Mouse (Mus musculus): ENCODE measurements around the gene Bmp5. TPM values are rescaled to one million over a fixed set of nuclear protein-coding genes. Genes with fewer than 3 reads are reported as not detected.

The Bmp5 gene
- 5.1 TPM for polyA plus RNA-seq (2014; fragmentation: Illumina TruSeq; extraction: RNeasy Lipid Tissue Mini Kit (QIAGEN cat#74804); ENCODE audit: low read depth, low replicate concordance)

GRCm38 (mm10) chr9:75775129-75775845 is at the start of gene Bmp5:
TSS of gene Bmp5 (plus strand) at chr9:75775364.

Other genes starting within 250 kb of the Bmp5 start
- 109 TPM for gene Tmod3, start 215.7 kb upstream of the Bmp5 start, polyA plus RNA-seq (2014; fragmentation: Illumina TruSeq; extraction: RNeasy Lipid Tissue Mini Kit (QIAGEN cat#74804); ENCODE audit: low read depth, low replicate concordance)
- 16.3 TPM for gene Tmod2, start 164.0 kb upstream of the Bmp5 start, polyA plus RNA-seq (2014; fragmentation: Illumina TruSeq; extraction: RNeasy Lipid Tissue Mini Kit (QIAGEN cat#74804); ENCODE audit: low read depth, low replicate concordance)
- 18.7 TPM for gene Lysmd2, start 149.6 kb upstream of the Bmp5 start, polyA plus RNA-seq (2014; fragmentation: Illumina TruSeq; extraction: RNeasy Lipid Tissue Mini Kit (QIAGEN cat#74804); ENCODE audit: low read depth, low replicate concordance)
- gene Scg3, start 91.3 kb upstream of the Bmp5 start, polyA plus RNA-seq (2014; fragmentation: Illumina TruSeq; extraction: RNeasy Lipid Tissue Mini Kit (QIAGEN cat#74804); ENCODE audit: low read depth, low replicate concordance): 76.4 TPM
- gene Hmgcll1, start 239.5 kb downstream of the Bmp5 start, polyA plus RNA-seq (2014; fragmentation: Illumina TruSeq; extraction: RNeasy Lipid Tissue Mini Kit (QIAGEN cat#74804); ENCODE audit: low read depth, low replicate concordance): 9.6 TPM